Mouse (Mus musculus) forebrain, embryonic 14.5 days (tissue): ENCODE results near the gene Hyal1. TPM values are rescaled to one million over a fixed set of nuclear protein-coding genes. Genes with fewer than 3 reads are reported as not detected.
A peak's percentile ranks its signal among the peaks of the same experiment; 100 is the strongest.

ENCODE experiments used
- ATAC-seq: fragments of 200-750 bp; cut with Nextera tagmentation; 2 replicates; pipeline ENCODE4 v1.8.0; 2017; ENCODE audit warnings: mild to moderate bottlenecking, moderate library complexity
- DNase-seq: peaks from one replicate; pipeline ENCODE4 v3.0.0-alpha.2; 2015; ENCODE audit warnings: low spot score
- H3K27ac ChIP-seq: fragments of 300-500 bp; sonication (generic); 2 replicates; pipeline ENCODE4 v1.5.1; 2014; ENCODE audit warnings: low read depth, mild to moderate bottlenecking, control low read depth, low read length, moderate library complexity
- H3K27me3 ChIP-seq: fragments of 300-500 bp; sonication (generic); replicated peaks from 2 replicates; pipeline ENCODE4 v1.6.1; 2014; ENCODE audit warnings: low read length, control low read depth, mixed read lengths; ENCODE audit not compliant: control insufficient read depth, insufficient read depth
- H3K36me3 ChIP-seq: fragments of 300-500 bp; sonication (generic); 2 replicates; pipeline ENCODE4 v1.6.1; 2014; ENCODE audit warnings: low read length, control low read depth; ENCODE audit not compliant: control insufficient read depth, insufficient read depth
- H3K4me1 ChIP-seq: fragments of 300-500 bp; sonication (generic); 2 replicates; pipeline ENCODE4 v1.6.1; 2014; ENCODE audit warnings: antibody characterized with exemption, low read length, control low read depth; ENCODE audit not compliant: control insufficient read depth, insufficient read depth
- H3K4me2 ChIP-seq: fragments of 300-500 bp; sonication (generic); 2 replicates; pipeline ENCODE4 v1.6.1; 2014; ENCODE audit warnings: mild to moderate bottlenecking, control low read depth, low read length
- H3K4me3 ChIP-seq: fragments of 300-500 bp; sonication (generic); 2 replicates; pipeline ENCODE4 v1.5.1; 2014; ENCODE audit warnings: low read depth, low read length, control low read depth
- H3K9ac ChIP-seq: fragments of 300-500 bp; sonication (generic); 2 replicates; pipeline ENCODE4 v1.6.1; 2014; ENCODE audit warnings: mild to moderate bottlenecking, low read length, control low read depth, moderate library complexity
- H3K9me3 ChIP-seq: fragments of 300-500 bp; sonication (generic); replicated peaks from 2 replicates; pipeline ENCODE4 v1.6.1; 2016; ENCODE audit warnings: low read length, control low read depth, mixed read lengths; ENCODE audit not compliant: control insufficient read depth
- WGBS: fragments of 180-500 bp; shearing (Covaris S2); extraction: QIAGEN DNeasy Blood & Tissue Kit; methylation state at CpG from one replicate; pipeline ENCODE4 v1.1.7; 2014; 5-methylcytosine and 5-hydroxymethylcytosine counted together
- polyA plus RNA-seq: library from polyadenylated mRNA; unstranded; fragments of >200 nt; fragmentation: Nextera tagmentation; extraction: Ambion mirVana; gene quantifications from 2 replicates; pipeline ENCODE4 v1.2.1, GENCODE M21; 2014

The Hyal1 gene
- polyA plus RNA-seq, 1 experiment from 2014 or later: 2.6 TPM

- DNase-seq (no peak), ATAC-seq (no peak)
- Histone ChIP-seq H3K9me3 (no peaks in the 10 kb centered on the region), H3K27me3 (peaks cover 28% of the 10 kb centered on the region), H3K4me2 (no peak overlapping the region), H3K36me3 (peaks cover 12% of the 10 kb centered on the region), H3K27ac (no peak overlapping the region), H3K4me3 (no peak overlapping the region), H3K9ac (no peak overlapping the region), H3K4me1 (peaks cover 18% of the 10 kb centered on the region)
- 79% methylated on average over 5 of the region's 5 CpGs for WGBS
Observed at GRCm38 (mm10) chr9:107547957-107548356, 28.8 kb upstream of the Hyal1 start.

DNA sequence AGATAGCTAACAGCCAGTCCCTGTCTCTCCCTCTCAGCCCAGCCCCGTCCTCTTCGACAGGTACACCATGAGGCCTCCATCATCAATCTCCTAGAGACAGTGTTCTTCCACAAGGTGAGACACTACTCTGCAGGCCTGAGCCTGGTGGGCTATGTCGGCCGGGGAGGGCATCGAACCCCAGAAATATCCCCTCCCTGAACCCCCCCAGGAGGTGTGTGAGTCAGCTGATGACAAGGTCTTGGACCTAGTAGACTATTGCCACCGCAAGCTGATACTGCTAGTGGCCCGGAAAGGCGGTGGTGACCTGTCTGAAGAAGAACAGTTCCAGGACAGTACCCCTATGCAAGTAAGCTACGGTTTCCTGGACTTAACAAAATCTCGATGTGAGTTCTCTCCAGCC lies 27.9 kb upstream of the Hyal1 start:
- DNase-seq (no peak), ATAC-seq (no peak)
- H3K9me3 ChIP-seq: no peaks in the 10 kb centered on the region
- WGBS: 92% methylated on average over 10 of the region's 10 CpGs
- H3K36me3 ChIP-seq: peaks cover 11% of the 10 kb centered on the region
- H3K4me3 ChIP-seq: no peak overlapping the region
- peaks cover 25% of the 10 kb centered on the region for H3K4me1 ChIP-seq
- H3K27ac ChIP-seq: no peak overlapping the region
- H3K27me3 ChIP-seq: peaks cover 30% of the 10 kb centered on the region
- no peak overlapping the region for H3K9ac ChIP-seq
- no peak overlapping the region for H3K4me2 ChIP-seq

GRCm38 (mm10) chr9:107549297-107550074 lies 27.2 kb upstream of the Hyal1 start:
- peaks cover 30% of the 10 kb centered on the region for H3K27me3 ChIP-seq
- no peak overlapping the region for H3K9ac ChIP-seq
- WGBS: 89% methylated on average over 20 of the region's 20 CpGs

GRCm38 (mm10) chr9:107550491-107551116 lies 26.1 kb upstream of the Hyal1 start:
- H3K27me3 ChIP-seq: peaks cover 30% of the 10 kb centered on the region
- ATAC-seq: no peak
- 31% methylated on average over 23 of the region's 23 CpGs for WGBS
- no peaks in the 10 kb centered on the region for H3K9me3 ChIP-seq
- no peak overlapping the region for H3K27ac ChIP-seq
- H3K4me1 ChIP-seq: peaks cover 31% of the 10 kb centered on the region
- peak overlapping the region; percentile 89 for H3K4me2 ChIP-seq
- H3K36me3 ChIP-seq: no peaks in the 10 kb centered on the region; the same call in 1 of the 2 replicates
- H3K9ac ChIP-seq: no peak overlapping the region
- H3K4me3 ChIP-seq: peak overlapping the region; percentile 32; the same call in 1 of the 2 replicates
- no peak for DNase-seq

More at GRCm38 (mm10) chr9:107549297-107550074, 27.2 kb upstream of the Hyal1 start:
- H3K4me2 ChIP-seq: no peak overlapping the region
- H3K9me3 ChIP-seq: no peaks in the 10 kb centered on the region
- peaks cover 4% of the 10 kb centered on the region for H3K36me3 ChIP-seq
- H3K4me3 ChIP-seq: no peak overlapping the region
- H3K27ac ChIP-seq: no peak overlapping the region
- ATAC-seq (no peak), DNase-seq (no peak)
- H3K4me1 ChIP-seq: peaks cover 26% of the 10 kb centered on the region

GRCm38 (mm10) chr9:107551117-107551889 lies 25.4 kb upstream of the Hyal1 start, which contains the start of gene Rassf1:
Gene Rassf1 (plus strand): TSS chr9:107551555.
- no peak for DNase-seq
- H3K36me3 ChIP-seq: no peaks in the 10 kb centered on the region
- WGBS: 1% methylated on average over 59 of the region's 63 CpGs

GRCm38 (mm10) chr9:107551890-107552355 lies 24.8 kb upstream of the Hyal1 start:
- peaks cover 35% of the 10 kb centered on the region for H3K4me1 ChIP-seq

More at GRCm38 (mm10) chr9:107551117-107551889, 25.4 kb upstream of the Hyal1 start, which contains the start of gene Rassf1:
- 0 out of 2 replicates have a peak, but pooled peaks have one; percentile 0 for ATAC-seq
- H3K4me2 ChIP-seq: peak within 1 kb of the TSS; percentile 89
- no peaks in the 10 kb centered on the region for H3K9me3 ChIP-seq
- H3K4me3 ChIP-seq: peak within 1 kb of the TSS; percentile 32
- H3K27ac ChIP-seq: no peak within 1 kb of the TSS
- peaks cover 38% of the 10 kb centered on the region for H3K4me1 ChIP-seq
- peak within 1 kb of the TSS; percentile 58 for H3K9ac ChIP-seq
- H3K27me3 ChIP-seq: peaks cover 30% of the 10 kb centered on the region

GRCm38 (mm10) chr9:107552690-107553393 lies 23.9 kb upstream of the Hyal1 start:
- no peak overlapping the region for H3K27ac ChIP-seq
- 0 out of 2 replicates have a peak overlapping the region, but pooled peaks have one; percentile 63 for H3K4me3 ChIP-seq
- H3K9ac ChIP-seq: no peak overlapping the region
- H3K36me3 ChIP-seq: peaks cover 9% of the 10 kb centered on the region
- 76% methylated on average over 5 of the region's 5 CpGs for WGBS
- no peaks in the 10 kb centered on the region for H3K9me3 ChIP-seq
- H3K4me1 ChIP-seq: peaks cover 31% of the 10 kb centered on the region
- H3K27me3 ChIP-seq: peaks cover 30% of the 10 kb centered on the region
- no peak for DNase-seq
- no peak for ATAC-seq
- H3K4me2 ChIP-seq: peak overlapping the region; percentile 89; the same call in 1 of the 2 replicates

More at GRCm38 (mm10) chr9:107551890-107552355, 24.8 kb upstream of the Hyal1 start:
- Histone ChIP-seq H3K4me3 (peak overlapping the region; percentile 32), H3K36me3 (no peaks in the 10 kb centered on the region; the same call in 1 of the 2 replicates), H3K27me3 (peaks cover 30% of the 10 kb centered on the region), H3K9me3 (no peaks in the 10 kb centered on the region), H3K27ac (no peak overlapping the region), H3K9ac (peak overlapping the region; percentile 58), H3K4me2 (peak overlapping the region; percentile 89)
- no peak for ATAC-seq
- DNase-seq: no peak
- 5% methylated on average over 8 of the region's 8 CpGs for WGBS
